Mouse (Mus musculus): ENCODE measurements around the gene Ddx52. TPM values are rescaled to one million over a fixed set of nuclear protein-coding genes. Genes with fewer than 3 reads are reported as not detected.

The Ddx52 gene
- total RNA-seq (2021): 10 to 100 TPM; 19.8 TPM
- long read RNA-seq, experiment 1, transcript Ddx52-201 (15 exons, 3,194 nt): major isoform, 23 of 25 reads
- long read RNA-seq, experiment 1, partial matches to known transcripts: 0 of 25 reads
- long read RNA-seq, experiment 1, other reads (novel, unspliced or antisense): 2 of 25 reads
- long read RNA-seq, experiment 2, transcript Ddx52-201 (15 exons, 3,194 nt): major isoform, 16 of 29 reads
- long read RNA-seq, experiment 2, partial matches to known transcripts: 10 of 29 reads
- long read RNA-seq, experiment 2, other reads (novel, unspliced or antisense): 3 of 29 reads

DNA sequence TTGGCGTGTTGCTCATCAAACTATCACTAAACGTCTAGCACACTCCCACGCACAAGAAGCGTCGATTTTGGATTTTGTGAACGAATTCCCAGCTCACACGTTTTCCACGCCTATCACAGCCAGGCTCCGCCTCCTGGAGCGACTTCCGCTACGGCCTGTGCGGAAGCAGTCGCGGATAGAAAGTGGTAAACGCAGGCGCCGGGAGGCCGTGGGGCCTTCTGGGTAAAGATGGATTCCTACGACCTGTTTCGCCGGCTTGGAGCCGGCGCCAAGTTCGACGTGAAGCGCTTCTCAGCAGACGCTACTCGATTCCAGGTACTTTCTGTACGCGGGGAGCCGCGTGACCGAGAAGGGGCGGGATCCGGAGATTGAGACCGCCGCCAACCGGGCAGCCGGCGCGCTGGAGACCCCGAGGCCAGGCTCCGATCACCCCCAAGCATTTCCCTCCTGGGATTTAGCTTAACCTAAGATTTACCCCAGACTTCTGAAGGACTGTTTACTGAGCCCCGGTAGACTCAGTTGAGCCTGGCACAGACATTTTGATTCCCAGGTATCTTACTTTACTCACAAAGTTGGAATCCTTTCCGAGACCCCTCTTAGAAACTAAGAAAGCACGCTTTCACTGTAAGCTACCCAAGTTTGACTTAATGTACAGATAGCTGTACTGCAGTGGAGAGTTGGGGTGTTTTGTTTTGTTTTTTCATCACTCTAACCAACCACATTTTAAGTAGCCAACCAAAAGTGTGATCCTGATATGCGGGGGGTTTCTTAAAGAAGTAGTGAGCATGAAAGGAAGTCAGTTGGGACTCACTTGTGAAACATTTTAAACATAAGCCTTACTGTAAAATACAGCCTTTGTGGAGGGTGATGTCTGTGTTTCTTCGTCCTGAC is at the start of gene Ddx52:
Ddx52 (plus strand) TSS at position 113 of the 891 bp plus-strand sequence.
- peak; percentile 83 to 87 for DNase-seq (ENCODE audit: low spot score in 2 of 2)

DNA sequence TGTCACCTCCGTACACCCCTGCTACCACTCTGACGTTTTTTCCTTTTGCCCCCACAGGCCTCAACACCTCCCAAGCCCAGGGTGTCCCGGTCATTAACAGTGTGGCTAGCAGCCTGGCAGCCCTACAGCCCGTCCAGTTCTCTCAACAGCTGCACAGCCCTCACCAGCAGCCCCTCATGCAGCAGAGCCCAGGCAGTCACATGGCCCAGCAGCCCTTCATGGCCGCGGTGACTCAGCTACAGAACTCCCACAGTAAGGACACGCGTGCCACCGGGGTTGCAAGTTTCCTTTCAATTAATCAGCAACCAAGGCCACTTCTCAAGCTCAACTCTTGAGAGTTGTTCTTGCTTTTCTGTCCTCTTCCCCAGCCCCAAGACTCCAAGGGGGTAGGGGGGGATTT is 48.5 kb upstream of the Ddx52 start:
- DNase-seq (ENCODE audit: low spot score in 2 of 2): peak; percentile 40 to 65

DNA sequence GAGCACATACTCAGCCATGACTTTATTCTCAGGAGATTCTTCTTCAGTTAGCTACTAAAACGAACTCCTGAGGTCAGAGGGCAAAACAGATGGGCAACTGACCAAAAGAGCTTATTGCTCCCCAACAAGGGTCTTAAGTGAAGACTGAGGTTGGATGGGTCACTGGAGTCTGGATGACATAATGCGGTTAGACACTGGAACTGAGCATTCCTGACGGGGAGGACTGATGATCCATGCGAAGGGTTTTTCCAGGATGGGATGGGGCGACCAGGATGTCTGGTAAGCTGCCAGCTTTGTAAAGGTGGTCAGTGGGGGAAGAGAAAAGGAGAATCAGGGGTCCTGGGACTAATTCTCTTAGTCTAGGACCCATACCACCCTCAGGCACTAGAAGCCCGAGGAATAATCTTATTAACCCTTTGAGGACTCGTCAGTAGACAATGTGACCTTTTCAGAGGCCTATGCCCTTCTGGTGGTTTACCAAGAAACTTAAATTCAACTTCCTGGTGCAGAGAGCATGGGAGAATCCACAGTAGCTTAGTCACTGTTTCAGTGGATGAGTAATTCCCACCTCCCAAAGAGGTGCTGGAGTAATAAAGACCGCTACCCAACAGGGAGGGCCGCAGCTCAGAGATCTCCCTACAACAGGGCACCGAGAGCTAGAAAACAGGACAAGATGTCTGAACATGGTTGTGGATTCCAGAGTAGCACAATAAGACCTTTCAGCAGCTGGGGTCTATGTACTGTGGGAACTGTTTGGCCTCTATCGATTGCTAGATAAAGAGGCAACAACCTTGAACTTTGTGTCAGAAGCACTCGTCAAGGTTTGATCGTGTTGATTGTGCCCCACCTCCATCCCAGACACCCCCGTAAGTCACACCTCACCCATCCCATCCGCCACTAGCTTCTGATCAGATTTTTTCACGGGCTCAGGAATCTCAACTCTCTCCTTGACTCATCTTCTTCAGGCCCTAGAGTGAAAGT is 45.1 kb upstream of the Ddx52 start:
- DNase-seq (ENCODE audit: low spot score in 2 of 2): no peak

DNA sequence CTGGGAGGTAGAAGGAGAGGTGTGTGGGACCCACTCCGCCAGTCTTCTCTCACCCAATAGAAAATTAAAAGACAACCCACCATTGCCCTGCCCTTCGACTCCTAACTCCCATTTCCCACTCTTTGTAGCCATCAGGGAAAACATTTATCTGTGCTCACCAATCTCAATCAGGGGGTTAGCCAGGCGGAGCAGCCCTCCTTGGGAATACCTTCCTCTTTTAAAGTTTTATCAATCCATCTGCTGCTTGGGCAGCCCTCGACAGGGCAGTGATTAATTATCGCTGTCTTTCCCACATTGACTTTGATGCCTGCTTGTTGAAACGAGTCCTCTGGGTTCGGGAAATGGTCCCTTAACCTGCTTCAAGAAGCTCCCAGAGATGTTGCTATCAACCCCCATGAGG is 44.3 kb upstream of the Ddx52 start:
- no peak for DNase-seq (ENCODE audit: low spot score in 2 of 2)

DNA sequence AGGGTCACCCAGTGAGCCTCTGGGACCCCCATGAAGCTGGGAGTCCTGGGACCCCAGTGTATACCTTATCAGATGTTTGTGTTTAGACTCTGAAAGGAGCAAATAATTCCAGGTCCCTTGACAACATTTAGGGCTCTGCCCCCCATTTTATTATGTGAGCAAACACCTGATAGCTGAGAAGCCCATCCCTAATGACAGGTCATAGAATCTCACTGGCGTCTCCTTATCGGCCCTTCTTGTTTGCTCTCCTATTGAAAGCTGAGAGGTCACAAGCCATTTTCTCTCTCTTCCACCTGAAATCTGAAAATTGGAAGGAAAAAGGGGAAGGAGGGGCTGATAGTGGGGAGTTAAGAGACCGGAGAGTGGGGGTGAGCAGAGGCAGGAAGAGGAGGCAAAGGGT is 39.0 kb upstream of the Ddx52 start:
- no peak for DNase-seq (ENCODE audit: low spot score in 2 of 2)

DNA sequence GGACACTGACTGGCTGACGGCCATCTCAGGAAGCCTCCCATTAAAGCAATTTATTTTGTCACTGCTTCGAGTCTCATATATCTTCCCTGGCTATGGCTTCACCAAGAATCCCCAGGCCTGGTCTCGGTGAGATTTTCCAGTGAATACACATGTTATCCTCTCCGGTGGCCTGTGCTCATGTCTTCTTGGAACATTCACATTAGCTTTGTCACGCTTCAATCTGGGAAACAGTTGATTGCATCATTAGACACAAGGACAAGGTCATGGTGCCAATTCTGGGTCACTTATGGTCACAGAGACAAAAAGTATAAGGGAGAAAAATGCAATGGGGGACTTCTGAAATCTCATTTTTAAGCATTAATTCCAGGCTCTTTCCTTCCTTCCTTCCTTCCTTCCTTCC is 36.1 kb upstream of the Ddx52 start:
- peak in 1 of 2 experiments; percentile 22 for DNase-seq (ENCODE audit: low spot score in 2 of 2)

DNA sequence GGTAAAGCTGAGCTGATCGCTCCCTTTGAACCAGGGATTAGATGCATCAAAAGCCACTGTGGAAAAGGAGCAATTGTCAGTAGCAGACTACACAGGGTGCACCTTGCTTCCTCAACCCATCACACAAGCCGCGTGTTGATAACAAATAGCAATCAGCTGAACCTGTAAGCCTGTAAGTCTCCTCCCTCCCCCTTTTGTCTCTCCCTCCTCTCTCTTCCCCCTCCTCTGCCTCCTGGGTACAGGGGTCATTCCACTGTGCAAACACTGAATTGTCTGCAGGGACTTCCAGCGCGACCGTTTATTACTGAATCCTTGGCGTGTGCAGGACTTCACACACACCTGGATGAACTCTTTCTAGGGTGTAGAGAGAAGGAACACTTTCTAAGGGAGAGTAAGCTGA is 33.5 kb upstream of the Ddx52 start:
- DNase-seq (ENCODE audit: low spot score in 2 of 2): no peak

DNA sequence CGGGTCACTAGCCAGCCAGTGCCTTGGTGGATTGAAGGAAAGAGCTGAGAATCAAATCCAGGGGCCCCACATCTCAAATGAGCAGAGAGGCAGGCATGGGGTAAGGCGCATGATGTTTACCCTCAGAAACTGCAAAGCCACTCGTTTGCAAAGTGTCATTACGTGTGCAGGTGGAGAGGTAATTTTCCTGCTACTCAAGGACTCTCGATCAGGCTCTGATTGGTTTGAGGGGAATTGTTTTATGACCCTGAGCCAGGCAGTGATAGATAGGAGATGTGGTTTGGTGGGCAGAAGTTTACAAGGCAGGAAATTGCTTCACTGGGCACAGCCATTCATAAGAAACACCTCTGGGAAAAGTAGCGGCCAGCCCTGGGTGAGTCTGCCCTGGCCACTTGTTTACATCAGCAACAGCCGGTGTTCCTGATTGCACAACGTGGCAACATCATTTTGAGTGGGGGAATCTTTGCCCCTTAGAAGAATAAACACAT is 28.0 kb upstream of the Ddx52 start:
- no peak for DNase-seq (ENCODE audit: low spot score in 2 of 2)

DNA sequence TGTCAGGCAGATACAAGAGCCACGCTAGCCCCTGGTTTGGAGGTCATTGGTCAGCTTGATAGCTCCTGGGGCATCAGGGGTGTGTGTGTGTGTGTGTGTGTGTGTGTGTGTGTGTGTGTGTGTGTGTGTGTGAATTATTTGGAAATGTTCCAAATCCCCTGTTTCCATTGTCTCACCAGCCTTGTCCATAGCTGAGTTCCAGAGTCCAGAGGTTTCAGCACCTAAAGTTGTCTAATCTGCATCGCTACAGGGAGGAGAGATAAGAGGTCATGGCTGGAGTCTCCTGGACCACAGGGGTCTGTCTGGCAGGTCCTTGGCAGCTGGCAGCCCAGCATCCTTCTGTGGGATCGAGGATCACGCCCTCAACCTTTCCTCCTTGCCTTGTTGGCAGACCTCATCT is 27.4 kb upstream of the Ddx52 start:
- no peak for DNase-seq (ENCODE audit: low spot score in 2 of 2)

DNA sequence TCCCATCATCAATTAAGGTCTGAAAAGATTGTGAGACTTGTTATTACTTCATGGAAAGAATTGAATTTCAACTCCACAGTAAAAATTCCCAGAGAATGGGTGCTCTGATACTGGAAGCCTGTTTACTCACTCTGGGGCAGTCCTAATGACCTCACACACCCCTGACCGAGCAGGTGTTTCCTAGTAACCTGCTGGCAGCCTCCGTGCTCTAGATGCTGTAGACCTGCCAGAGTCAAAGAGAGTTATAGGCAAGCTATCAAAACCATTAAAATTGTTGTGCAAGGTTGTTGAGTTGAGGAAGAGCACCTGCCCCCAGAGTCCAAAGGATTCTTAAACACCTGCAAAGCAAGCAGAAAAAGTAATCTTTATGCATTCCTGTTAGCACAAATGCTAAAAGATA is 19.3 kb upstream of the Ddx52 start:
- DNase-seq (ENCODE audit: low spot score in 2 of 2): no peak

DNA sequence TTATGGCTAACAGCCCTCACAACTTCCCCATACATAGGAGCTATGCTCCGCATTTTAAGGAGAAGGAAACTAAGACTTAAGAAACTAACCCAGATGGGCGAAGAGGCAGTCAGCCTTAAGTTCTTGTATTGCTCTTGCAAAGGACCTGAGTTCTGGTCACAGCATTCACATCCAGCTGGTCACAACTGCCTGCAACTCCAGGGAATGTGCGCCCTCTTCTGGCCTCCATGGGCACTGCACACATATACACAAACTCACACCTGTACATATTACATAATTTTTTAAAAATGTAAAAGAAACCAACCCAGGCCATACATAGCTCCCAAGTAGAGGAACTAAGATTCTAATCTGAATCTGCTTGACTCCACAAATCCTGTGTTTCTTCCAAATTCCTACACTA is 14.8 kb upstream of the Ddx52 start:
- DNase-seq (ENCODE audit: low spot score in 2 of 2): no peak

DNA sequence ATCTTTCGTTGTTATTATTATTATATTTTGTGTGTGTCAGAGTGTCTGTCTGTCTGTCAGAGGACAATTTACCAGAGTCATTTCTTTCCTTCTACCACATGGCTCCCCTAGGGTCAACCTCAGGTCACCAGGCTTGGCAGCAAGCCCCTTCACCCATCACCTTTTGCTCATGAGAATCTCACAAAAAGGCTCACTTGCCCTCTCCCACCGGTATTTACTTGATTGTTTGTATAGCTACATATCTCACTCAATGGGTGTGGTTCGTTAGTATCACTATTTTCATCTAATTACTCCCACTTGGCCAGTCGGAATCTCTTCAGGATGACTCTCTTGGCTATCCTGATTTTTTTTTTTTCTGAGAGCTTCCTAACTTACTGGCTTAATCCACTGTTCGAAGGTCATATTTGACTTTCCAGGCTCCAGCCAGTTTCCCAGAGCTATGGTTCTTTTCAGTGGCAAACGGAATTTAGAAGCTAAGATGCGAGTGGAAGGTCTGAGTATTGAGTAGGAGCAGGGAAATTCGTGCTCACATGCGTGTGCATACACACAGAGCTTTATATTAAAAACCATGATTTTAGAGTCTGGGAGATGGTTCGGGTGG is 9.3 kb upstream of the Ddx52 start:
- DNase-seq (ENCODE audit: low spot score in 2 of 2): no peak

DNA sequence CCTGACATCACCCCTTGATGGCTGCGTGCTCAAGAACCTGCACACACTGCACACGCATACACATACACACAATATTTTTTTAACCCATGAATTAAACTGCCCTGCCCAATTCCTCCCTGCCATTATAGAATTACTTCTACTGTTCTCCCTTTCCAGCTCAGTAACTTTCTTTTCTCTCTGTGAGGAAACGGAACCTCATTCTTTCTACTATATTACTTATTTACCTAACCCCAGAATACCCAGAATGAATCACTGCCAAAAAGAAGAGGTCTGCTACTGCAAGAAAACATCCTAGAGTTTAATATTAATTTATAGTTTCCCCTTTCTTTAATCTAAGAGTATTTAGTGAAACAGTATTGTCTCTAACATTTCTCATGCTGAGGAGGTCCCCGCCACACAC is 8.5 kb upstream of the Ddx52 start:
- no peak for DNase-seq (ENCODE audit: low spot score in 2 of 2)

DNA sequence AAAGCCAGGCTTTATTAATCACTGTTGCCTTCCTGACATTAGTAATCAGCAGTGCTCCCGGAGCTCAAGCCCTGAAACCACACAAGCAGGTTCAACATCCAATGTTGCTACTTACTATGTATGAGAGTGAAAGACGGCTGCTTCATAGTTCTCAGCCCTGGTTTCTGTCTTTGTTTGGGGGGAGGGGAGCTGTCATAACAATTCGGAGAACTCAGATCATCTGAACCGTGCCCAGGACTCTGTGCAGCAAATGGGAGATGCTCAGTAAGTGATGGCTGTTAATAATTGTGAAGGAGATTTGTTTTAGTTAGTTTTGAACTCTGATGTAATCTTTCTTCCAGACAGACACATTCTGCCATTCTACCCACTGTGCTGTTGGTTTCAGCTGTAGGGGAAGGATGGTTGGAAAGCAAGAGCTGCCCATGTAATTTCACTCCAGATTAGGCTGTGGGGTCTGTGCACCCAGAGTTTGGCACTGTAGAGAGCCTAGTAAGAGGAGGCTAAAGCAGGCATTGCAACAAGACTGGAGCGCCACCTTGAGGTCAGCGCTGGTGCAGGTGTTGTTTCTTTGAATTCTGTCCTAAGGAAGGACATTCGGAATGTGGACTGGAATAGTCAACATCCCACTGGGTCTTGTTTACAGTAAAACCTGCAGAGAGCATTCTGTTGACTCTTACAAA is 5.7 kb upstream of the Ddx52 start:
- peak; percentile 75 to 79 for DNase-seq (ENCODE audit: low spot score in 2 of 2)

DNA sequence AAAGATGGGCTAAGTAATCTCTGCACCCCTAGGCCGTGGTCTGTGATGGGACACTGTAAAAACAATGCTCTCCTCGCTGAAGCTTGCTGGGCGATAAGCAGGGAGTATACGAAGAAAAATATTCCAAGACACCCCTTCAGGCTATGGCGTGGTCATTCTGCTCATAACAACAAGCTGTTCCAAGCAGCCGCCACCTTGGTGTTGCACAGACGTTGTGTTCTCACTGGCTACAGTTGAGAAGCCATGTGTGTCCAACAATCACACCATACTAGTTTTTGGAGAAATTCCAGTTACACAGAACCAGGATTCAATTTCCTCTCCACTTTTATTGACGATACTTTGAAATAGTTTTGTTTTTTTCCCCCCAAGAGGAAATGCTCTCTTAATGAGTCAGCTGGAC is 3.3 kb upstream of the Ddx52 start:
- DNase-seq (ENCODE audit: low spot score in 2 of 2): no peak

DNA sequence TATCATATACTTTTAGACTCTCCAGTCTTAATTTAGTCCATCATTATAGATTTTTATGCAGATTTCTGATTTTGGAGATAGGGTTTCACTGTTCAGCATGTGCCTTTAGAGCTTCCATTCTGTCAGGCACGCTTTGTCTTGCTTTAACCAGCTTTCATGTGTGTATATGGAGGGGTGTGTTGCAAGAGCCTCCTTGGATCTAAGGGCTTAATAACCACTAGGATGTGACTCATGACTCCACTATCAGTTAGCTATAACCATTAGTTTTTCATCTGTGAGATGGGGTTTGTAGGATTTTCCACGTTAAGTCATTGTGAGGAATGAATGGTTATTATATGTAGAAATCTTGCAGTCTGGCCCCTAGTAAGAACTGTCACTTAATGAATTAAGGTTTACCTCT is 15.0 kb downstream of the Ddx52 start:
- no peak for DNase-seq (ENCODE audit: low spot score in 2 of 2)

DNA sequence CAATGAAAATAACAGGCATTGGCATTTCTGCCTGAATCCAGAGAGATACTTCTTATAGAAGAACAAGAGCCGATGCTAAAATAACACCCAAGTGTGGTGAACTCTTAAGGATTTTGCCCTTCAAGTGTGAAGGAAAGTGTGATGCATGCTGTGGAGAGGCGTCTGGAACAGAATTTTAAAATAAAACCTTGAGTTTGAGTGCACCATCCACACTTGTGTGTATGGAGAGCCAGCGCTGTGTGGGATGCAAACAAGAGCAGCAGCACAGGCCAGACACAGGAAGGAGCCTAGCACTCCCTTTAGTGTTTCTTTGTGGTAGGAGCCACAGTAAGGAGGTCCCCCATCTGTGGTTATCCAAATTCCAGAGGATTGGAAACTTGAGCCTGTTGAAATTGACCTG is 20.1 kb downstream of the Ddx52 start:
- no peak for DNase-seq (ENCODE audit: low spot score in 2 of 2)

DNA sequence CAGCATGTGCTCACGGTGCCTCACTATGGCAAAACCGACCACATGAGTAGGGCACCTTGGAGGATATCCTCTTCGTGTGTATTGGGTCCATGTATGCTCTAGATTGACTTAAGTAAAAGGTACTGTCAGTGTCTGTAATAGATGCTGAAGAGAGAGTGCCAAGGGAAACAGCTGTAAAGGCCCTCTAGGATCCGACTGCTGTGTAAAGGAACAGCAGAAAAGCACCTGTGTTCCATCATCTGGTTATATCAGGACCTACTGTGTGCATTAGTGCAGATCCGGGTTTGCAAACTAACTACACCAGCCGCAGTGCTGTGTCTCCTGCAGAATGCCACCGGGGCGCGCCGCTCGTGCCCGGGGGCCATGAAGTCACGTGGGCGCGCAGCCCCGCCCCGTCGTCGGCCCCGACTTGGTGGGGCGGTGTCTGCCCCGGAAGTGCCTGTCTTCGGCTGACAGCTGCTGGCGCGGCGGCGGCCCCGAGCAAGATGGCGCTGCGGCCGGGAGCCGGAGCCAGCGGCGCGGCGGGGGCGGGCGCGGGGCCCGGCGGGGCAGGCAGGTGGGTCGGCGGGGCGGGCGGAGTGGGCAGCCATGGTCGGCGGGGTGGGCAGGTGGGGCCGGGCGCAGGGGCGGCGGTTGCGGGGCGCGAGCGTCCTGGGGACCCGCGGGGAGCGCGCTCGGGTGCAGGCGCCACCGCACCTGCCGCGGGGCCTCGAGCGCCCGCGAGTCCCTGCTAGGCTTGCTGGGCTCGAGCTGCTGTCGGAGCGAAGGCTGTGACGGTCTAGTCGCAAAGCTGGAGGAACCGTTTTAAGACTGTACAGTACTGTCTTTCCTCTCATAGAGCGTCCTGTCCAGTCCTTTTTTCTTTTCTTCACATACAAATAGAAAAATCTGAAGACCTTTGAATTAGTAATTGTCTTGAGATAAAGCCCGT is 22.4 kb downstream of the Ddx52 start, which contains the start of gene Synrg:
Synrg (plus strand) TSS at position 438 of the 931 bp plus-strand sequence.
- DNase-seq (ENCODE audit: low spot score in 2 of 2): peak; percentile 88 to 95
